Mouse (Mus musculus) A20 (cell line): ENCODE measurements around the gene Stat4.
A peak's percentile ranks its signal among the peaks of the same experiment; 100 is the strongest.

Source experiments
- DNase-seq: peaks from one replicate; pipeline ENCODE4 v3.0.0-alpha.2; 2011; ENCODE audit warnings: low read depth, low spot score

Gene Stat4

DNA sequence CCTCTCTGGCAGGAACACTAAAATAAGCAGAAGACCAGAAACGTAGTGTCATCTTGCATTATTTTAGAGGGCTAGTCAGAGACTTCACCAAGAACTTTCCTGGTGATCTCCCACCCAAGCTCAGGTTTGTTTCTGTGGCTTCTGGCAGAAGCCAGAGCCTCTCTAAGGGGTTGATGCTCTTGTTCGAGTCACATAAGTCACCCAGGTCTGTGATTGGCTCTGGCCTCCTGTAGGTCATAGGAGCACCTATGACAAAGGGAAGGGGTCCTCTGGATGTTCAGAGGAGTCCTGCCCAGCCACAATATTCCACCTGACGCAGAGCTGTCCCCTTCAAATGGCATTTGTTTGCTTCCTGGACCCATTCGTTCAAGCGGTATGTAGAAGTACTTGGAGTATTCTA, at the start of gene Stat4:
Gene Stat4, plus strand, starts transcription at position 301 of the 400 bp plus-strand sequence.
- DNase-seq, result no peak

DNA sequence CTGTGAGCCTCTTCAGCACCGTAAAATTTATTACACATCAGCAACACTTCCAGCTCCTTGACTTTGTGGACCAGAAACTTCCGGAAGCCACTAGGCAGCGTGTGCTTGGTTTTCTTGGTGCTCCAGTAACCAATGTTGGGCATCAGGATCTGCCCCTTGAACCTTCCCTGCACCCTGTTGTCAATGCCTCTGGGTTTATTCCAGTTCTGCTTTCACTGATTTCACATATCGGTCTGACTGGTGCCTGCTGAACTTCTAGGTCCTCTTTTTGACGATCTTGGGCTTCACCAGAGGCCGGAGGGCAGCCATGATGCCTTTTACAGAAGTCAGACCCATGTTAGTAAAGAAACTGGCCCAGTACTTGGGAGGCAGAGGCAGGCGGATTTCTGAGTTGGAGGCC, 48.6 kb upstream of the Stat4 start:
- no peak for DNase-seq

DNA sequence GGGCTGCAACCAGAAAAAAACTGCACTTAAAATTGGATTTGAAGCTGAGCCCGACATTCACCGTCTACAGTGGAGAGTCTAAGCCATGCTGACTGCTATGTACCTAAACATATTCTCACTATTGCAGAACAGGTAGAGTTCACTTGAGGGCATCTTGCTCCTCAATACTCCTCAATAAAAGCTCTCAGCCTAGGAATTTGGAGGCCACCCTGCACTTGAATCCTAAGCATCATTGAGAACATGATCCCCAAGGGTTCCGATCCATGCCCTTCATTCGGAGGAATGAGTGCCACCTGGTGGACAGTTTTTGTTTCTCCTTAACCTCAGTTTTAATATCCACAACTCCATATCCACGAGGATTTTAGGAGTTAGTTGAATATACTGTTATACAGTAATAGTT, 42.2 kb upstream of the Stat4 start:
- DNase-seq, result peak; percentile 35

DNA sequence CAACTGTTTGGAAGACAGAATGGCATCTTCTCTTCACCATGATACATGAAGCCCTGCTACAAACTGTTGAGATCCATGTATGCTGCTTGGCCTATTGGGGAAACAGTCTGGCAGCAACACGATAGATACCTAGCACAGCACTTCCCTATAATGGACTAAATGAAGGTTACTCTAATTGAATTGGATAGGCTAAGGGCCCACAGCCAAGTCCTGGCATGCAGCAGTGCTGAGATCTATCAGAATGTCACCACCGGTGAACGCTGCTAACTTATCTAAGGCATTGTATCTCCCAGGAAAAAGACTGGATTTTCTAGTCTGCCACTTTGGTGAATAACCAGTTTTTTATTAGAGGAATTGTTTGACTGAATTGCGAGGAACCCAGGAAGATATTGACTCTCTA, 39.8 kb upstream of the Stat4 start:
- DNase-seq, result no peak

DNA sequence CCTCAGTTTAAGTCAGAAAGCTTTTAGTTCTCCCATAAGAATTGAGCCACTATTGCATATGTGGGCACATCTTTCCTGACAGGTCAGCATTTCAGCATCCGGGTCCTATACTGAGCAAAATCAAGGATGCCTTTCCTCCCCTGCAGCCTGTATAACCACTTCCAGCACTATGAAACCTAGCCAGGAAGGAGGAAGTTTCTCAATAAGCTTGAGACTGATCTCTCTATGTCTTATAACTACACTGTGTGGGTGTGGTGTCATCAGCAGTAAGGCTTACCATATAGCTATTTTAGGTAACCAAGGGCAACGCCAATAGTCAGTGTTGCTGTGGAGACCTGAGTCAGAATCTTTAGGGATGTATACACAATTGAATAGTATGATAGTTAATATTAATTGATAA, 22.3 kb upstream of the Stat4 start:
- no peak for DNase-seq

DNA sequence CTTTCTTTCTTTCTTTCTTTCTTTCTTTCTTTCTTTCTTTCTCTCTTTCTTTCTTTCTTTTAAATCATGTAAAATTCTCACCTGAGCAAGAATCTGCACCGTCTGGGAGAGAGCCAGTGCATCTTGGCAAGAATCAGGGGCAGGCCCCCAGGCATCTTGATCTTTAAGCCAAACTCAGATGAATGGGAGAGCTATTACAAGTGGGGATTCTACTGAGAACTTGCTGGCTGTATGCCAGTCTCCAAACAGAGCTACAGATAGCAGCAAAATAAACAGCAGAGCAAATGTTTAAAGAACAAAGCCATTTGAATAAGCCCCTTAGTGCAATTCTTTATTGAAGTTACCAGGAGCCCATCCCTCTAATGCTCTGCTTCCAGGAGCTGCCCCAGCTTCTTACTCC, 18.0 kb upstream of the Stat4 start:
- no peak for DNase-seq

DNA sequence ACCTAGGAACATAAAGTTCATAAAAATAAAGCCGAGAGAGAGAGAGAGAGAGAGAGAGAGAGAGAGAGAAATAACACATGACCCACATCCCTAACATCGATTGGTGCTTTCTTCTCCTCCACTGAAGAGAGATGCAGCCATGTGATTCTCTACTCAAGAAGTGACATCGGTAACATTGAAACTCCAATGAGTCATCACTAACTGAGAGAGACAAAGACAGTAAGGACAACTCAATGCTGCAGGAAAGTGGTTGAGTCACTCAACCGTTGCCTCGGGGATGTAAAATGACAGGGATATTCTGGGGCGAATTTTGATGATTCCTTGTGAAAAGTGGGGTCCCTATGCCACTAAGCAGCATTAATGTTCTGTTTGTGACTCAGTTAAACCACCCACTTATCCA, 16.8 kb upstream of the Stat4 start:
- DNase-seq, result no peak

DNA sequence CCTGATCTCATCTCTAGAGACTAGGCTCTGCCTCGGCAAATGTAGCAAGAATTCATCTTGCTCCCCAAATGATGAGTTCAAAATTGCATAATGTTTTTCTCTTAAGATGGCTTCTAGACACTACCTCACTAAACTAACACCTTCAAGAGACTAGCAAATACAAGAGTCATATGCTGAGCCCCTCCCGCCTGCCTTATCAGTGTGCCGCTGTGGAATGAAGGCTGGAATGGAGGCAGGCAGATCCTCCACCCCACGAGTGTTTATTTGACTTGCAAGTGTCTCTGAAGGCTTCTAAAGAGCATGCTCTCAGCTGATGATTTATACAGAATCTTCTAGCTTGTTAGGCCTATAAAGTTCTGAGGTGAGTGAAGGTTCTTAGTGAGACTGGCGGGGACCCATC, 11.4 kb upstream of the Stat4 start:
- no peak for DNase-seq

DNA sequence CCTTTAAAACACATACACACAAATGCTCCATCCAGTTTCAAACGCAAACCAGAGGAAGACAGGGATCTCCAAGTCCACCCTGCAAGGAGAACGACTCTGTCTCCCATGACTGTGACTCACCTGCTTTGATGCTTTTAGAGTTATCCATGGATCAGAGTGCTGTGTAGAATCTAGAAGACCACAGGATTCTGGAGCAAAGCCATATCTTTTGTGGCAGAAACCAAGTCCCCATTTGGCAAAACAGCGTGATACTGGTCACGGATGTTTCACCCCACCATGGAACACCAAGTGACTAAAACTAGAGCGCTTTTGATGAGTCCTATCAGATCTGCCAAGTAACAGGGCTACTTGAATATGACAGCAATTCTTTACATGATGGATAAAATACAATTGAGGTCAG, 7.9 kb upstream of the Stat4 start:
- DNase-seq, result no peak

DNA sequence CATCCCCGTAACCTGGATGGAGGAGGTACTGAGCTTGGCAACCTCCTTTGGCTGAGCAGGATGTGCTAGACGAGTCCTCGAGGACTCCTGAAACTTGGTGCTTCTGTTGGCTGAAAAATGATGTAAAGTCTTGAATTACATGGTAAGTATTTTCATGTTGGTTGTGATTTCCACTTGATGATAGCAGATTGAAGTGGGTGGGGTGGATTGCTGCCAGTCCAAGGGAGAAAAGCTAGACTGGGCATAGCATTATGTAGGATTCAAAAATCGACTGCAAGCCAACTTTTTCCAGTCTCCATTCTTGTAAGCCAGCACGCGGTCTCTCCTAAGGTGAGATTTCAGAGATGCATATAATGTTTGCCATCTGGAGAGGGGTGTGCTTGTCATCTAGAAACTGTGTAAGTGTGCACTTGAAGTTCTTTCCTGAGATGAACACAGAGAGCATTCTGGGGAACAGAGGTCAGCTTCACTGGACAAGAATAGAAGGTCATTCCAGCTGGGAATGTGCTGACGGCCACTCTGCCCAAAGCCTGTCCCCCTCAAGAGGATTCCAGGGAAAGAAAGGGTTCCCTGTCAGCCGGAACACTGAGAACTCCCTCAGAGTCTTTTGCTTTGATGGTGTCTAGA, 5.1 kb downstream of the Stat4 start:
- DNase-seq, result no peak

DNA sequence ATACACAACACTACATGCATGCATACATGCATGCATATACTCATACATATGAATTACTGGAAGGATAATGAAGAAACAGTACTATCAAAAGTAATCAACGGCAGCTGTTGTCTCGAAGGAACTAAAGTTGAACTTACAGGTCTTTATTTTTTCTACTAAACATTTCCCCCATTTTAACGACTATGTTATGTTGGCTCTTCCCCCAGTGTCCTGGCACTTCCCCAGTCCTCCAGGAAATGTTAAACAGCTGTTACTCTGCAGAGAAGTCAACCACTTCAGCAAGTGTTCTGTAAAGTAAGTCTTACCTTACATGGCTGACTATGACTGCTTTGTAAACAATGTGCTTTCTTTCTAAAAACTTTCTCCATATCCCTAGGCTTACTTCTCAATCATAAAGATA, 9.1 kb downstream of the Stat4 start:
- no peak for DNase-seq

DNA sequence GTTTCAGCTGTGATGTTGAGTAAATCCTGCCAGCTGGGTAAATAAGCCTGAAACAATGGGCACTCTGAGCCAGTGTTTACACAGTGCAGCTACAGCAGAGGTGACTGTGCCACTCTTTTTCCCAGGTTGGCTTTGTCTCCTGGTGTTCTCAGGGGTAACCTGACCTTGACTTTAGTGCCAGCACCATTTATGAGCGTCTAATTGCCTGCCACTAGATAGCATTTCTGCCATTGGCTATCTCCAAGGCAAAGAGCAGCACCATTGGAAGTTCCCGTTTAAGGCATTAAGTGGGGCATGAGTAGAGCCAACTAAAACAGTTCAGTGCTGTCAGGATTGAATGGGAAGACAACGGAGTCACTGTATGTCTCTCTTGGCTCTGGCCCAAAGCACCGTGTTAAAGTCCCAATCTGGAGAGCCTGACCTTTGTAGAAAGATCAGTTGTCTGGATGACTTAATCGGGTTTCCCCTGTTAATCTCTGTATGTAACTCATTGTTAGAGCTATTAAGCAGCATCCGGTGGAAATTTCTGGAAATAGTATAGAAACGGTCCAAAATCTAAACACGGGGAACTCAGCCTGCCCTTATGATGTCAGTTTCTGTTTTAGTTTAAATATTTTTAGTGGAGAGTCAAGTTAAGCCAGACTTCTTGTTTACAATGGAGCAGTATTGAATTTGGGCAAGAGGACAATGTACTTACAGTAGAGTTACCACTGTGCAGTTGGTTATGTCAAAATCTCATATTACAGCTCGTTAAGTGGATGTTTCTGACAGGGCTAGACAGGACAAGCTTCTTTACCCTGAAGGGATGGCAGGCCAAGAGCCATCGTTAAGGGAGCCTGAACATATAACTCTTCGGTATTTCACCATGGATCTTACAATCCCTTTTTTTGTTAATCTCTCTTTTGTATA, 10.1 kb downstream of the Stat4 start:
- DNase-seq, result no peak

DNA sequence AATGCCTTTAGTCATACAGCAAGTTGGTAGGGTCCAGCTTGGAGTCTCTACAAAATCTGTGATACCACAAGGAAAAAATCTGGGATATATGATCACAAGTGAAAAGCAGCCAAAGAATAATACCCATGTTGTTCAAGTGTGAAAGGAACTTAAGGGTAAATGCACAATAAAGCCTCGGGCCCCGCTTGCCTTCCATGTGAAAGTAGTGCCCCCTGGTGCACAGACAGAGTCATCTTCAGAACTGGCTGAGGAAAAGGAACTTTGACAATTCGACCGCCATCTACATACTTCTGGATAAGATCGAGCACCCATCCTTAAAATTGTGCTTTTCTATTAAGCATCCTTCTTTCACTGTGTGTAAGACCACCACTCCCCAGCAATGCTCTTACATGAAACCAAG, 11.6 kb downstream of the Stat4 start:
- peak; percentile 43 for DNase-seq

DNA sequence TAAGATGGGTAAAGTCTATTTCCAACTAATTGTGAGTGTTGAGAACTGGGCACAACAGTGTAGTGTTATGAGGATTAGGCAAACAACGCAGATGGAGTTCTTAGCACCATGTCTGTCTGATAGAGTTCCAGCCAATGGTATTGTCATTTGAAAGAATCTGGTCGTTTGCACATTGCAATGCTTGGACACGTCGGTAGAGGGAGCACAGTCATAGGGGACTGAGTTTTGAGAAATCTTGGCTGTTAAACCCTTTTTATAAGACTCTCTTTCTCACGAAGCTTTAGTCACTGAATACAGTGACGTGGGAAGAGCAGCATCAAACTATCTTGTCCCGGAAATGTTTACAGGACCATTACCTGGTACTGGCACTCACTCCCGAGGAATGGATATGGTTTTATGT, 17.1 kb downstream of the Stat4 start:
- peak; percentile 62 for DNase-seq

DNA sequence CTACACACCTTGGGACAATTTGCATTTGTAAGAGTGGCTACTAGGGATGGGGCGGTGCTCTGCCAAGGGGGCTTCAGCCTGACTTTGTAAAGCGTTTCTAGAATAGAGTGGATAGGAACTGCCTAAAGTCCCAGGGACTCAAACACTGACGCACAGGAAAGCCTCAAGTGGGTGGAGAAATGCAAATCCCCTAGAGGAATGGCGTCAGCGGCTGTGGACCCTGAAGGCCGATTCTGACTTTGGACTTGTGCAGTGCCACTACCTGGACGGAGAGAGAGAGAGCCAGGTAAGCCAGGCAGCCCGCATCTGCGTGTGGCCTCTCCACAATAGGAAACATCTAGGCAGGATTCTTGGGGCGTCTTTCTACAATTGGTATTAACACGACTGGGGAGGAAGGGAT, 21.5 kb downstream of the Stat4 start:
- DNase-seq, result no peak

DNA sequence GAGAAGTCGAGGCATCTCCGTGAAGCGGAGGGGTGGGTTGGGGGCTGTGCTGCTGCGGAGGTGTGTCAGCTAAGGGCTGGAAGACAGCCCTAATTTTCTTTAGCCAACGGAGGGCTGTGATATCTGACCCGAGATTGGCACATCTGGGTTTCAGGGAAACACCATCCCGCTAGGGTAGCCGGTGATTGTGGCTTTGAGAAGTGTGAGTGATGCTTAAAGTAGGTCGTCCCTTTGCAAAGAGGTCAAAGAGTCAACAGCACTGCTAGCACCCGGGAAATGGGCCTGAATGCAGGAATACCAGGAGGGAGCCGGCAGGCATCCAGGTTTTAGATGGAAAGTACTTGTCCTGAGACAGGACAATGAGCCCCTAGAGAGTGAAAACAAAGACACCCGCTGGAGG, 22.0 kb downstream of the Stat4 start:
- DNase-seq, result no peak

DNA sequence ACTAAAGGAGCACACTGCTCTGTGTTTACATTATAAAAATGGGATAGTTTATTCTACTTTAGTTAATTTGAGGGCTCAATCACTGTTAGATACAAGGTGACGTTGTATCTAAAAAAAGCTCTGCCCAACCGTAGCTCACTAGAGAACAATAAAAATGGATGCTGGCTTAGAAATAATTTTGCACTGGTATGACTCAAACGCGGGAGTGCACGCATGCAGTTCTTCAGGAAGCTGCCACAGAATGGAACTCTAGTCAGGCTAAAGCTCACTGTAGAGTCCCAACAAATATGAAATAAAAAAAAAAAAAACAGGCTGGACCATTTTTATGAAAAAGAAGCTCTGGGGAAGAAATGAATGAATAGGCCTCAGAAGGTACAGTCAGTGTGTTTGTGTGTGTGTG, 23.8 kb downstream of the Stat4 start:
- no peak for DNase-seq

DNA sequence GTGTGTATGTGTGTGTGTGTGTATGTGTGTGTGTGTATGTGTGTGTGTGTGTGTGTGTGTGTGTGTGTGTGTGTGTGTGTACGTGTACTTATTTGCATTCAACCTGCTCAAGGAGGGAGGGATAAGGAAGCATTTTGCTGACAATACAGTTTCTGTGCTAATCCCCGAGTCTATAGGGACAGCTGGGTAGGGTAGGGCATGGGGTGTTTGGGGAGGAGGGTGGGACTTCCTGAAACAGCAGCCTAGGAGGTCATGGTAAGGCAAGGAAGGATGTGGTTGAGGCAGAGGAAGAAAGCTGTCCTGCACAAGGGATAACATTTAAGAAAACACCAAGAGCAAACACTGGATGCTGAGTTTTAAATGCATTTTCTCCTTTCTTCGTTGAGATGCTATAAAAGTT, 24.3 kb downstream of the Stat4 start:
- DNase-seq, result no peak

DNA sequence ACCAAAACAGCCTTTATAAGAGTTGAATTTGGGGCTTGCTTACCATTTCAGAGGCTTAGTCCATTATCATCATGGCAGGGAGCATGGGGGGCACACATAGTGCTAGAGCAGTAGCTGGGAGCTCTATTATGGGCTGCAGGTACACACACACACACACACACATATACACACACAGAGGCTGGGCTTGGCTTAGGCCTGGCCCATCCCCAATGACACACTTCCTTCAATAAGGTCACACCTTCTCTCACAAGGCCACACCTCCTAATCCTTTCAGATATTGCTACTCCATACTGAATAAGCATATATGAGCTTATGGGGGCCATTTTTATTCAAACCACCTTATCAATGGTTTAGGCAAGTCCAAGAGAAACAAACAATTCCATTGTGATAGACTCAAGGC, 25.3 kb downstream of the Stat4 start:
- no peak for DNase-seq

DNA sequence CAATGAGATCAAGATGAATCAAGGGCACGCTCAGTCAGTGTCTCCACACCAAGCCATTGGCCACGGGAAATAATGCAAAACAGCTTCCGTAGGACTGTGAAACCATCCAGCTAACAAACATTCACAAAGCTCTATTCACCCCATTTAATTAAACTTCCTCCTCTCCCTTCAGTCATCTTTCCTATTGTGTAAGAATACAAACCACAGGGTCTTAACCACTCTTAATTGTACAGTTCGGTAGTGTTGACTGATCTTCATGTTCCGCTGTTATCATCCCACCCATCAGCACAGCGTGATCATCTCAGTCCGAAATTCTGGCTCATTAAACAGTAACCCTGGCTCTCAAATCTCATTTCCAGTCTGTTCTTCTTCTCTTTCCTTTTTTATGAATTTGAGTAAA, 25.8 kb downstream of the Stat4 start:
- DNase-seq, result no peak

DNA sequence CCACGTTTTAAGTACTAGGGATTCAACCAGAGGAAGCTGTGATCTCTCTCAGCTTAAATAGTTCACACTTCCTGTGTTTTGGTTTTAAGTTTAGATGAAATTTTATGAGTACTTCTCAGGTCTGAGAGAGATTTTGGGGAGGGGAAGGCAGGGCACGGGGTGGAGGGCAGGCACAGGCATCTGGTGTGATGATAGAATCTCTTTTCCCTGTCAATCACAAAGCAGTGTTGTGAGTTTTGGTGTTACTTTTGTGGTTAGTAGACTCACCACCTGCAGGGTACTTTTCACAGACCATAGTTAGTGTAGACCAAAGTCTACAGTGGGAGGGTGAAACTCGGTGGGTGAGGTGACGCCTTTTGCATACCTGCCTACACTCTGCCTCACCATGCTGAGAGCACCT, 32.7 kb downstream of the Stat4 start:
- DNase-seq, result peak; percentile 5

DNA sequence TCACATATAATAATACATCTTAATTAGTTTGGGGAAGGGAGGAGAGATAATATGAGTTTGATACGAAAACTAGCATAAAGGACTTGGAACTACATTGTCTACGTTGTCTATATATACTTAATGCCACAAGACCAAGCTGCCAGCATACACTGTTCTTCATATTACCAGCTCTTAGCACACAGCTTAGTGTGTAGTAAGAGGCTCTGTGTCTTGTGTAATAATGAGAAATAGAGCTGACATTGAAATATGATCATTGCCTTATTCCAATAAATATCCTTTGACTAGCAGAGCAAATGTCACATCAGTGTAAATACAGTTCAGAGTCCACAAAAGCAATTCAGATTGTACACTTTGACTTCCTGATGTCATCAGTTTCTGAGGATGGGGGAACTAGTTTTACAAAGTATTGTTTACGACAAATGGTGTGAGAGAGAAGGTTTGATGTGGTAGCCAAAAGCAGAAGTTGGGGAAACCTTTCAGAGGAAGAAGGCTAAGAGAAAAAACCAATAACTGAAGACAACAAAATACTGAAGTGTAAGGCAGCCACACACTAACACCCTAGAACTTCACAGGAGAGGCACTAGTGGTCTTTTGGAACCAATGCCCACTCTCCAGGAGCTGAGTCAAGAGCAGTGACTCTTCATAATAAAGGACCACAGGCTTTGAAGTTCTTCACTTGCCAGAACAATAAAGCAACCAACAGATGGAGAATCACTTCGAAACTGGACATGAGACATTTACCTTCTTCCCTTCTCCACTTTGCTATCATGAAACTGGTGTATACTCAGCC, 35.2 kb downstream of the Stat4 start:
- no peak for DNase-seq

DNA sequence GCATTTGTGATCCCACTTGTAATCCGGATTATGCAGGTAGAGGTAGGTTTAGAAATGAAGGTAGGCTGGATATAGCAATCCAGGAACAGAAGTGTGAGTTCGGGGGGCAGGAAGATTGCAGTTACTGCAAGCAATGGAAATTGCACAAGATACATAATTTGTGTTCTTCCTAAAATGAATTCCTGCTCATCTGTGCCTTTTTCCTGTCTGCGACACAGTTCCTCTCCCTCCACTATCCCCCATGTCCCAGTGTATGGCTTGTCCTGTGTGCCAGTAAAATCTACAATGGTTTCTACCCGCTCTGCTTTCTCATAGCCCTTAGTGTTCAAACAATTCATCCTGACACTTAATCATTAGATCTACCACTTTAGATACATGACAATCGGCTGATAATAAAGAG, 41.7 kb downstream of the Stat4 start:
- DNase-seq, result no peak
